Mouse (Mus musculus): ENCODE measurements at regions not wholly inside any gene's neighbourhood (a gene's known extent, or its start where the extent isn't known, plus 50 kb on each side); places are given as distances from the start of the nearest gene placed in this dataset.

- ATAC-seq (ENCODE audit: extremely low read depth, insufficient number of reproducible peaks, low FRiP score, poor library complexity, severe bottlenecking) = no peak
Measured at GRCm38 (mm10) chr11:117036977-117037376, 78.0 kb upstream of the Sec14l1 start.

- no peak for ATAC-seq (ENCODE audit: extremely low read depth, insufficient number of reproducible peaks, low FRiP score, poor library complexity, severe bottlenecking)
Measured at GRCm38 (mm10) chr11:117038282-117039106, 76.5 kb upstream of the Sec14l1 start.

DNA sequence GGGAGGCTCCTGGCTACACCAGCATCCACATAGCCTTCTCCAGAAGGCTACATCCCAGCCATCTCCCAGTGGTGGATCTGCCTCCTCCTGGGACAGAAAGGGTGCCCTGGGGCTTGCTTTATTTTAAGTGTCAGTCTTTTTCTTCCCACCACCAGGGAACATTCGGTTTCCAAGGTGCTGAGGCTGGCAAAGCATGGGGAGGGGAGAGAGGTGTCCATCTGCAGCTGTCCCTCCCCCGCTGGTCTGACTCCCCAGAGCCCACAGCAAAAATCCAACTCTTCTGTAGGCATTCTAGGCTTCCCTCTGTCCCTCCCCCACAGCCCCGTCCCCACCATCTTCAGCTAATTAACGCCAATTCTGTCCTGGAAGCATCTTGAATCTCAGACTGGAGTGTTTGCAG is 74.1 kb upstream of the Sec14l1 start:
- ATAC-seq (ENCODE audit: extremely low read depth, insufficient number of reproducible peaks, low FRiP score, poor library complexity, severe bottlenecking) = no peak

DNA sequence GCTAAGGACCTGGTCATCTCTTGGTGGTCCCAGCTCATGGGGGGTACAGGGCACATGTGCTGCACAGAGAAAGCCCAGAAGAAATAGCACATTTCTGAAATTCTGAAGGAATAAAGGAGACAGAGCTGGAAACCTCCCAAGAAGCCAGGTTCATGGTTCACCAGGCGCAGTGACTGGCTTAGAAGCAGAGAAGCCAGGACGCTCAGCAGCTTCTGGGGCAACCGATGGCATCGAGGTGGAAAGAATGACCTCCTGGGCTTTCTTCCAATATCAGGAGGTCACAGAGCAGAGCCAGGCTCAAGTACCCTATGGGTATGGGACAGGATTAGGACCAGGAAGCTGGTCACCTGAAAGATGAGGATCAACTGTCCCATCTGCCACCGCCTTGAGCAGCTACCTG is 72.6 kb upstream of the Sec14l1 start:
- no peak for ATAC-seq (ENCODE audit: extremely low read depth, insufficient number of reproducible peaks, low FRiP score, poor library complexity, severe bottlenecking)

DNA sequence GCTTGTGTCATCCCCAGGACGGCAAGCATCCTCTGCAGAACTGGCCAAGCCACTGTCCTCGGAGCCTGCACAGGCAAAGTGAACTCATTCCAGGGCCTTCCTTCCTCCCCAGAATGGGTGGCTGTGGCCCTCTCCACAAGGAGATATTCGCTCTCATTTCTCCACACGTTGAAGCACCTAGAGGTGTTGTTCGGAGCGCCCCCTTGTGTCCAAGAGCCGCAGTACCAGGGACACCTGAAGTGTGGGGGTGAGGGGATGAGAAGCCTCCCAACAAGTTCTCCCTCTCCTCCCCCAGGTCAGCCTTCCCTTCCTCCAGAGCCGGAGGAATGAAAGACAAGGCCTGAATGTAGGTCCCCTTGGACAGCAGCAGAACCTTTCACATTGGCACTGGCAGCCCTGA is 71.4 kb upstream of the Sec14l1 start:
- 0 out of 2 replicates have a peak, but pooled peaks have one; percentile 29 for ATAC-seq (ENCODE audit: extremely low read depth, insufficient number of reproducible peaks, low FRiP score, poor library complexity, severe bottlenecking)

- ATAC-seq (ENCODE audit: extremely low read depth, insufficient number of reproducible peaks, low FRiP score, poor library complexity, severe bottlenecking) = no peak
Measured at GRCm38 (mm10) chr11:117044731-117045130, 70.2 kb upstream of the Sec14l1 start.

DNA sequence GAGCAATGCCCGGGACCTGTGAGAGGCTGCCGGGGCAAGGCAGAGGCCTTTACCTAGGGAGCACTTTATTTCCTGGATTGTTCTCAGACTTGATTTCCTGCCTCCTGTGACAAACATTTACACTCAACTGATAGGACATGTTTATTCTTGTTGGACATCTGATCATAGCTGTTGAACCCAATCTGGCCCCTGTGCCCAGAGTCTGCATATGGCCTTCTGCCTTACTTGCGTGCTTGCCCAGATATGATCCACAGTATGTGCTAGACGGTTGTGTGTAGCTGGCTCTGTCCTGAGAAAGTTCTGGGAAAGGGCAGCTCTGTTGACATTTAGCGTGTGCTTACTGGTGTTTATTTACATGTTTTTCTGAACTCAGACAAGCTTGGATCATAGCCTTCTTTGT is 68.3 kb upstream of the Sec14l1 start:
- no peak for ATAC-seq (ENCODE audit: extremely low read depth, insufficient number of reproducible peaks, low FRiP score, poor library complexity, severe bottlenecking)

DNA sequence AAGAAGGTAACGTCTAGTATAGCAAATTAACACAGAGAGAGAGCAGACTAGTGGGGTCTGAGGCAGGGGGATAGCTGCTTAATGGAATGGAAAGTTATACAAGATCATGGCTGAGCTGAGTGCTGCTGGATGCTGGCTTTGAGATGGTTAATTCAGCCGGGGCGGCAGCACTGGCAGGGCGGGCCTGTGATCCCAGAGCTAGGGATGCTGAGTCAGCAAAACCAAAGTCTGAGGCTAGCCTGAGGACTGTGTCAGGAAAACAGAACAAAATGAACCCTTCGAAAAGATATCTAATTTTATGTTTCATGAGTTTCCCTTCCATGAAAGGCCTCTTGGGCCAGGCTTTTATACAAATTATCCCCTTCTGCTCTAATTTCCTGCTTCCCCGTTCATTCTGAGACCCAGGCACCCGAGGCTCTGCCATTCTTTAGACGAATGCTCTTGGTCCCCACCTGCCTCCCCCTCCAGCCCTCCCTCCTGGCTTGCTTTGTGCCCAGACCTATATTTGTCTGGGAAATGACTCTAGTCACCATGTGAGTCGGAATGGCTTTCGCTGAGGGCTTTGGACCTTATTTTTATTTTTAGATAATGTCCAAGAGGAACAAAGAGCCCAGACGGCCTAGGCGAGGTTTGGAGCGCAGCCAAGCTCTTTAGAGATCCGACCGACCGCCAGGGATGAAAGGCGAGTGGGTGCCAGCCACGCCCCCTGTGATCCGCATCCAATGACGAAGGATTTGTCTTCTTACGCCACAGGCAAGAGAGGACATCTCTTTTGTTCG is 67.6 kb upstream of the Sec14l1 start:
- ATAC-seq (ENCODE audit: extremely low read depth, insufficient number of reproducible peaks, low FRiP score, poor library complexity, severe bottlenecking) = no peak

GRCm38 (mm10) chr11:117048911-117049310 is 66.1 kb upstream of the Sec14l1 start:
- no peak for ATAC-seq (ENCODE audit: extremely low read depth, insufficient number of reproducible peaks, low FRiP score, poor library complexity, severe bottlenecking)

DNA sequence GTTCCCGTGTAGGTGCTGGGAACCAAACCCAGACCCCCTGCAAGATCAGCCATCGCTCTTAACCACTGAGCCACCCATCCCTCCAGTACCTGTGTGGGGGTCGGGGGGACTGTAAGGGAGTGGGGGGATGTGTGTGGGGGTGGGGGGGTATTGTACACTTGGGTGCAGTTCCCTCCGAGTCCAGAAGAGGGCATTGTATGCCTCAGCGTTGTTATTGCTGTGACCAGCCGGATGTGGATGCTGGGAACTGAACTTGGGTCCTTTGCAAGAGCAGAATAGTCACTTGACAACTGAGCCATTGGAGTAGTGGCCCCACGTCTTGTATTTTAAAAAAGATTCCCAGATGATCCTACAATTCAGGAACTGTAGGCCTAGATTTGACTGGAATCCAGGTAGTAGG is 64.2 kb upstream of the Sec14l1 start:
- no peak for ATAC-seq (ENCODE audit: extremely low read depth, insufficient number of reproducible peaks, low FRiP score, poor library complexity, severe bottlenecking)

- peak; percentile 55 for ATAC-seq (ENCODE audit: extremely low read depth, insufficient number of reproducible peaks, low FRiP score, poor library complexity, severe bottlenecking)
Measured at GRCm38 (mm10) chr11:117056958-117057357, 58.0 kb upstream of the Sec14l1 start.

GRCm38 (mm10) chr11:117057451-117057850 is 57.5 kb upstream of the Sec14l1 start:
- no peak for ATAC-seq (ENCODE audit: extremely low read depth, insufficient number of reproducible peaks, low FRiP score, poor library complexity, severe bottlenecking)

- no peak for ATAC-seq (ENCODE audit: extremely low read depth, insufficient number of reproducible peaks, low FRiP score, poor library complexity, severe bottlenecking)
Measured at GRCm38 (mm10) chr11:117059120-117059519, 55.8 kb upstream of the Sec14l1 start.

- no peak for ATAC-seq (ENCODE audit: extremely low read depth, insufficient number of reproducible peaks, low FRiP score, poor library complexity, severe bottlenecking)
Measured at GRCm38 (mm10) chr11:117059981-117060705, 54.8 kb upstream of the Sec14l1 start.

DNA sequence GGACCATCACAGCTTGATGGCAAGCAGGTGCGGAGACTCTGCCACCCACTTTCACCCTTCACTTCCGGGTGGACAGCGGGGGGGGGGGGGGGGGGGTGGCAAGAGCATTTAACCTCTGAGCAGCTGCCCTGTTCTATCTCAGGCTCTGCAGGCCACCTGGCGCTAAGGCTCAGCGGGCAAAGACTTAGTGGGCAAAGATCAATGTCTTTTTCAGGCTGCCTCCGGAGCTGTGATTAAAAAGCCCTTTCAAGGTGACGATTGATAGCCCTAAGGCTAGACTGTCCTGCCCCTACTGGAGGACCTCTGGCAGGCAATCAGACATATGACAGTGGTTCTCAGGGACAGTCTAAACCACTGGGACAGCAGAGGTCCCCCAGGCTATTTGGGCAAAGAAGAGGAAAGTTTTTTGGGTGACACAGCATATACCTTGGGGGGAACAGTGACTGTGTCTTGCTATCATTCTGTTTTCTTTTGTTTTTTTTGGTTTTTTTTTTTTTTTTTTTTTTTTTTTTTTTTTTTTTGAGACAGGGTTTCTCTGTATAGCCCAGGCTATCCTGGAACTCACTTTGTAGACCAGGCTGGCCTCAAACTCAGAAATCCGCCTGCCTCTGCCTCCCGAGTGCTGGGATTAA is 54.1 kb upstream of the Sec14l1 start:
- ATAC-seq (ENCODE audit: extremely low read depth, insufficient number of reproducible peaks, low FRiP score, poor library complexity, severe bottlenecking) = no peak

DNA sequence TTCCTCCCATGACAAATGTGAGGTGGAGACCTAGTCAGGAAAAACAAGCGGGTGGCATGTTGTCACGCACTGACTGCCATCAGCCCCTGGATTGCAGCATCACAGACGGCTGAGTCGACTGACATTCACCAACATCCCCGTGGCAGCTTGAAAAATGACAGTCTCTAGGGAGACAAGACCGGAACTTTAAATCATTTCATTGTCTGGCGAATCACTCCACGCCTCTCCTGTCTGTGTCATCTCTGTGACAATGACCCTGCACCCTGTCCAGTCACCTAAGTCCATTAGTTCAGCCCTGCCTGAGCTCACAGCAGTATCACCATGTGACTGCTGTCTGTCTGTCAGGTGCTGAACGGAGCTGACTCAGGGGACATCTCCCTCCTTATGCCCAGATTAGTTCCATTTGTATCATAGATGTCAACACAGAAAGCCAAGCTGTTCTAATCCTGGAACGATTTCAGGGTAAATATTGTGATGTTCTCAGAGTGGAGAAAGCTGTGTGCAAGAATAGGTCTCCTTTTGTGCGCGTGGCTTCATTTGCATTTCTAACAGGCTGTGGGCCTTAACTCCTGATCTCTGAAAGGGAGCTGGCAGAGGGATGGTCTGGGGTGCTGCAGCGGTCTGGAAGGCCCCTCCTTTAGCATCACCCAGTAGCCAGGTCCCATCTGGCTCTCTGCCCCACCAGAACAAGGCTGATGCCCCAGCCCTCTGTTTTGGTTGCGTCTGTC is 52.0 kb upstream of the Sec14l1 start:
- ATAC-seq (ENCODE audit: extremely low read depth, insufficient number of reproducible peaks, low FRiP score, poor library complexity, severe bottlenecking) = no peak
